Mouse (Mus musculus): ENCODE data around the gene Rmdn2.

DNA sequence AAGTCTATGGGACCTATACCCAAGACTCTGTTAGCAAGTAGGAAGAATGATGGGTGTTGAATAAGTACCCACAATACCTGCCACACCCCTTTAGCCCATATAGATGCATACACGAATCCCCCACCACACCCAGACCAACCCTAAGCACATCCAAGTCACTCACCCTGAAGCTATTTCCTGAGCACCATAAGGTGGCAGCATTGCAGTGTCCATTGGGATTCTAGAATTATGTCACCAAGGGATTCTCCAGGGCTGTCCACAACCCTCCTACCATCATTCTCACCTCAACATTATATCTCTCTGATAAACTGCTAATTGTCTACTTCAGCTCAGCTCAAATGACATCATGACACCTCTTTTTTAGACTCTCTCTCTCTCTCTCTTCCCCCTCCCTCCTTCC, 87.5 kb downstream of the Rmdn2 start:
- TF ChIP-seq EP300 (optimal IDR thresholded peaks at IDR 0.05), result no peak
- peak; percentile 84 for TF ChIP-seq CTCF (IDR thresholded peaks at IDR 0.05; ENCODE audit: low read depth)

All from stomach, postnatal 0 days (tissue).